Mouse (Mus musculus): ENCODE results near the gene Id3. TPM values are rescaled to one million over a fixed set of nuclear protein-coding genes. Genes with fewer than 3 reads are reported as not detected.

Gene Id3
- polyA plus RNA-seq, 1 experiment = 0.38 TPM

GRCm38 (mm10) chr4:136123111-136123791 lies 20.0 kb upstream of the Id3 start:
- no peak overlapping the region for H3K4me3 ChIP-seq (replicated peaks)
- H3K9me3 ChIP-seq (ENCODE audit: control insufficient read depth, low read length) = peaks cover 5% of the 10 kb centered on the region; the same call in 1 of the 2 replicates
- peaks cover 23% of the 10 kb centered on the region for H3K27me3 ChIP-seq (ENCODE audit: control insufficient read depth)
- no peak for TF ChIP-seq TAL1 (IDR thresholded peaks at IDR 0.05; ENCODE audit: low read length)
- no peak for TF ChIP-seq GATA1 (IDR thresholded peaks at IDR 0.05; ENCODE audit: low read length)
- H3K4me1 ChIP-seq (ENCODE audit: control insufficient read depth) = peaks cover 9% of the 10 kb centered on the region
- no peaks in the 10 kb centered on the region for H3K36me3 ChIP-seq (ENCODE audit: control insufficient read depth)

- Histone ChIP-seq H3K4me3 (replicated peaks) (no peak overlapping the region), H3K9me3 (ENCODE audit: control insufficient read depth, low read length) (peaks cover 5% of the 10 kb centered on the region; the same call in 1 of the 2 replicates), H3K4me1 (ENCODE audit: control insufficient read depth) (peaks cover 9% of the 10 kb centered on the region), H3K36me3 (ENCODE audit: control insufficient read depth) (no peaks in the 10 kb centered on the region), H3K27me3 (ENCODE audit: control insufficient read depth) (peaks cover 21% of the 10 kb centered on the region)
- TF ChIP-seq TAL1 (IDR thresholded peaks at IDR 0.05; ENCODE audit: low read length) (no peak), GATA1 (IDR thresholded peaks at IDR 0.05; ENCODE audit: low read length) (no peak)
Measured at GRCm38 (mm10) chr4:136123792-136124161, 19.5 kb upstream of the Id3 start.

- Histone ChIP-seq H3K27me3 (ENCODE audit: control insufficient read depth) (peaks cover 20% of the 10 kb centered on the region), H3K4me1 (ENCODE audit: control insufficient read depth) (peaks cover 12% of the 10 kb centered on the region), H3K36me3 (ENCODE audit: control insufficient read depth) (no peaks in the 10 kb centered on the region), H3K4me3 (replicated peaks) (no peak overlapping the region), H3K9me3 (ENCODE audit: control insufficient read depth, low read length) (peaks cover 5% of the 10 kb centered on the region; the same call in 1 of the 2 replicates)
- TF ChIP-seq GATA1 (IDR thresholded peaks at IDR 0.05; ENCODE audit: low read length) (no peak), TAL1 (IDR thresholded peaks at IDR 0.05; ENCODE audit: low read length) (no peak)
Measured at GRCm38 (mm10) chr4:136124581-136124980, 18.7 kb upstream of the Id3 start.

GRCm38 (mm10) chr4:136125458-136125857 lies 17.8 kb upstream of the Id3 start:
- peaks cover 14% of the 10 kb centered on the region for H3K27me3 ChIP-seq (ENCODE audit: control insufficient read depth)
- H3K4me3 ChIP-seq (replicated peaks) = no peak overlapping the region
- H3K4me1 ChIP-seq (ENCODE audit: control insufficient read depth) = peaks cover 12% of the 10 kb centered on the region
- no peaks in the 10 kb centered on the region for H3K36me3 ChIP-seq (ENCODE audit: control insufficient read depth)
- peaks cover 10% of the 10 kb centered on the region for H3K9me3 ChIP-seq (ENCODE audit: control insufficient read depth, low read length)
- TF ChIP-seq TAL1 (IDR thresholded peaks at IDR 0.05; ENCODE audit: low read length) (no peak), GATA1 (IDR thresholded peaks at IDR 0.05; ENCODE audit: low read length) (no peak)

- Histone ChIP-seq H3K4me3 (replicated peaks) (no peak overlapping the region), H3K36me3 (ENCODE audit: control insufficient read depth) (no peaks in the 10 kb centered on the region), H3K9me3 (ENCODE audit: control insufficient read depth, low read length) (peaks cover 10% of the 10 kb centered on the region), H3K27me3 (ENCODE audit: control insufficient read depth) (peaks cover 15% of the 10 kb centered on the region), H3K4me1 (ENCODE audit: control insufficient read depth) (peaks cover 12% of the 10 kb centered on the region)
- no peak for TF ChIP-seq GATA1 (IDR thresholded peaks at IDR 0.05; ENCODE audit: low read length)
- no peak for TF ChIP-seq TAL1 (IDR thresholded peaks at IDR 0.05; ENCODE audit: low read length)
Measured at GRCm38 (mm10) chr4:136126019-136126418, 17.3 kb upstream of the Id3 start.

GRCm38 (mm10) chr4:136127670-136128069 lies 15.6 kb upstream of the Id3 start:
- Histone ChIP-seq H3K4me1 (ENCODE audit: control insufficient read depth) (peaks cover 12% of the 10 kb centered on the region), H3K36me3 (ENCODE audit: control insufficient read depth) (no peaks in the 10 kb centered on the region), H3K27me3 (ENCODE audit: control insufficient read depth) (peaks cover 26% of the 10 kb centered on the region), H3K4me3 (replicated peaks) (no peak overlapping the region), H3K9me3 (ENCODE audit: control insufficient read depth, low read length) (peaks cover 10% of the 10 kb centered on the region)
- no peak for TF ChIP-seq GATA1 (IDR thresholded peaks at IDR 0.05; ENCODE audit: low read length)
- no peak for TF ChIP-seq TAL1 (IDR thresholded peaks at IDR 0.05; ENCODE audit: low read length)

- Histone ChIP-seq H3K27me3 (ENCODE audit: control insufficient read depth) (peaks cover 47% of the 10 kb centered on the region), H3K36me3 (ENCODE audit: control insufficient read depth) (no peaks in the 10 kb centered on the region), H3K9me3 (ENCODE audit: control insufficient read depth, low read length) (peaks cover 4% of the 10 kb centered on the region), H3K4me1 (ENCODE audit: control insufficient read depth) (peaks cover 12% of the 10 kb centered on the region), H3K4me3 (replicated peaks) (no peak overlapping the region)
- no peak for TF ChIP-seq GATA1 (IDR thresholded peaks at IDR 0.05; ENCODE audit: low read length)
Measured at GRCm38 (mm10) chr4:136129842-136130241, 13.5 kb upstream of the Id3 start.

- H3K27me3 ChIP-seq (ENCODE audit: control insufficient read depth) = peaks cover 80% of the 10 kb centered on the region
- peaks cover 3% of the 10 kb centered on the region for H3K4me1 ChIP-seq (ENCODE audit: control insufficient read depth)
- H3K4me3 ChIP-seq (replicated peaks) = no peak overlapping the region
- TF ChIP-seq GATA1 (IDR thresholded peaks at IDR 0.05; ENCODE audit: low read length) (no peak), TAL1 (IDR thresholded peaks at IDR 0.05; ENCODE audit: low read length) (no peak)
- no peaks in the 10 kb centered on the region for H3K36me3 ChIP-seq (ENCODE audit: control insufficient read depth)
- peaks cover 4% of the 10 kb centered on the region for H3K9me3 ChIP-seq (ENCODE audit: control insufficient read depth, low read length)
Measured at GRCm38 (mm10) chr4:136133801-136134200, 9.5 kb upstream of the Id3 start.

- Histone ChIP-seq H3K36me3 (ENCODE audit: control insufficient read depth) (no peaks in the 10 kb centered on the region), H3K27me3 (ENCODE audit: control insufficient read depth) (peaks cover 85% of the 10 kb centered on the region), H3K4me1 (ENCODE audit: control insufficient read depth) (no peaks in the 10 kb centered on the region), H3K9me3 (ENCODE audit: control insufficient read depth, low read length) (peaks cover 4% of the 10 kb centered on the region), H3K4me3 (replicated peaks) (no peak overlapping the region)
- no peak for TF ChIP-seq GATA1 (IDR thresholded peaks at IDR 0.05; ENCODE audit: low read length)
- TF ChIP-seq TAL1 (IDR thresholded peaks at IDR 0.05; ENCODE audit: low read length) = no peak
Measured at GRCm38 (mm10) chr4:136134418-136134977, 8.8 kb upstream of the Id3 start.
